Mouse (Mus musculus): Measurements from ENCODE around the gene Rac2.

GRCm38 (mm10) chr15:78567608-78568120, 4.9 kb downstream of the Rac2 start:
- TF ChIP-seq POLR2A (IDR thresholded peaks at IDR 0.05; ENCODE audit: insufficient read depth, low read depth, low read length) (no peak), CTCF (IDR thresholded peaks at IDR 0.05; ENCODE audit: insufficient read depth, low read depth, low read length) (no peak)
